Mouse (Mus musculus) adrenal gland, postnatal 10 days (tissue): ENCODE data around the gene Naa40. TPM values are rescaled to one million over a fixed set of nuclear protein-coding genes. Genes with fewer than 3 reads are reported as not detected.

Source experiments
- DNase-seq: peaks from one replicate; pipeline ENCODE4 v3.0.0; 2021; ENCODE audit warnings: mixed read lengths
- total RNA-seq, 2 experiments: library from RNA; stranded (reverse); gene quantifications; 2 replicates each; pipeline ENCODE4 v1.2.3; 2021

Gene Naa40
- total RNA-seq, 2 experiments from 2014 or later, result 27.2 to 38.8 TPM

DNA sequence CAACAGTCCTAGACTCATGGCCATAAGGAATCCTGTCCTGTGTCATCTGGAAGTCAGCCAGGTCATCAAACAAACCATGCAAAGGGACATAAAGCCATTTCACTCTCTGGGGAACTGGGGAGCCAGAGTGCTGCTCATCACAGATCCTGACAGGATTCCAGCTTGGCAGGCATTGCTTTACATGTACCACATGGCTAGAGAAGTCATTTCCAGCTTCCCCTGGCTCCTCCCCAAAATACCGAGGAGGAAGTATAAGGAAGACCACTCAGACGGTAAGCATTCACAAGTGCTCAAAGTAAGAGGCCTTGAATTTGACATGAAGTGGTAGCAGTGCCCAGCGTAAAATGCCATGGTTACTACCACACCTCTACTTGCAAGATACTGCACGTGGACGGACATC, 26.5 kb downstream of the Naa40 start:
- DNase-seq, result no peak

DNA sequence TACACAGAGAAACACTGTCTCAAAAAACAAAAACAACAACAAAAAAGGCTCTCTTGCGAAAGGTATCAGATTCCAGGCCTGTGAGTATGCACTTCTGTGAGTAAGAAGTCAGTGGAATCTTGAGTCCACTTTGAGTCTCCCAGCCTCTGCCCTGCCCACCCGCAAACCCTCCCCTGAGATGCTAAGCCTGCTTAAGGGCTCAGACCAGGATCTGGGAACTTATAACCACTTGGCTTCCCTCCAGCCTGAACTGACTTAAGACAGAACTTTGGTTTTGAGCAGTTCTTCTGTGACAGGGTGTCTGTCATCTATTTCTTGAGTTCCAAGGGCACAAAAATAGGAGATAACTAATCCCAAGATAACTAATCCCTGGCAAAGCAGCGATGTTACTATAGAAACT, 28.0 kb downstream of the Naa40 start:
- DNase-seq, result no peak

DNA sequence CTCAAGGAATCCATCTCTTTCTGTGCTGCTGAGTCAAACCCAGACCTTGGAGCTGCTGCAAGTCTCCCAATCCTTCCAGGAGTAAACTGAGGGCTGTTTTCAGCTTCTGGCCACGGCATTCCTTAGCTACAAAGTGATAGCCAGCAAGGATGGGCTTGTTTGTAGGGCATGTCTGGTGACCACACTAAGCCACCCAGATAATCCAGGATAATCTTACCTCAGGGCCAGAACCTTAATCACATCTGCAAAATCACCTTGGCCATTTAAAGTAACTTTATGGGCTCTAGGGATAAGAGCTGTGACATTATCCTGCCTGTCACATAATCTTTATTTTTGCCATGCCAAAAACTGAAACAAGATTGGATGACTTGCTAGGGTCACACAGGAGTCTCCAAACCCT, 28.8 kb downstream of the Naa40 start:
- no peak for DNase-seq

DNA sequence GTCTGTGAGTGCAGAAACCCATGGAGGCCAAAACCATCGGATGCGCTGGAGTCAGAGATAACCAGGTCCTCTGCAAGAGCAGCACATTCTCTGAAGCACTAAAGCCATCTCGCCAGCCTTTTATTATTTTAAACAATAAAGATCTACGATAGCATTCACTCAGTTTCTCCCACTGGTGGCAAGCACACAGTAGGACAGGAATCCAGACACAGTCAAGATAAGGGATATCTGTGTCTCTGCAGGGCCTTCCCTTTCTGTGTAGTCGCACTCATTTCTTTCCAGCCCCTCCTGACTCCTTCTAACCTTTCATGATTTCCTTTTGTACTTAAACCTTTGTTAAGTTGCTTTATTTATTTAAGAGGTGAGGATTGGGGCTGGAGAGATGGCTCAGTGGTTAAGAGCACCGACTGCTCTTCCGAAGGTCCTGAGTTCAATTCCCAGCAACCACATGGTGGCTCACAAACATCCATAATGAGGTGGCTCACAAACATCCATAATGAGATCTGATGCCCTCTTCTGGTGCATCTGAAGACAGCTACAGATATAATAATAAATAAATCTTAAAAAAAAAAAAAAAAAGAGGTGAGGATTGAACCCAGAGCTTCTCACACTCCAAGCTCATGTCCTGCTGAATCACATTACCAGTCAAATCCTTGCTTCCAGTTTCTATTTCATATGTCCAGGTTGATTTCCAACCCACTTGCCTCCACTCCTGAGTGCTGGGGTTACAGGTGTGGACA, 30.9 kb downstream of the Naa40 start:
- no peak for DNase-seq

DNA sequence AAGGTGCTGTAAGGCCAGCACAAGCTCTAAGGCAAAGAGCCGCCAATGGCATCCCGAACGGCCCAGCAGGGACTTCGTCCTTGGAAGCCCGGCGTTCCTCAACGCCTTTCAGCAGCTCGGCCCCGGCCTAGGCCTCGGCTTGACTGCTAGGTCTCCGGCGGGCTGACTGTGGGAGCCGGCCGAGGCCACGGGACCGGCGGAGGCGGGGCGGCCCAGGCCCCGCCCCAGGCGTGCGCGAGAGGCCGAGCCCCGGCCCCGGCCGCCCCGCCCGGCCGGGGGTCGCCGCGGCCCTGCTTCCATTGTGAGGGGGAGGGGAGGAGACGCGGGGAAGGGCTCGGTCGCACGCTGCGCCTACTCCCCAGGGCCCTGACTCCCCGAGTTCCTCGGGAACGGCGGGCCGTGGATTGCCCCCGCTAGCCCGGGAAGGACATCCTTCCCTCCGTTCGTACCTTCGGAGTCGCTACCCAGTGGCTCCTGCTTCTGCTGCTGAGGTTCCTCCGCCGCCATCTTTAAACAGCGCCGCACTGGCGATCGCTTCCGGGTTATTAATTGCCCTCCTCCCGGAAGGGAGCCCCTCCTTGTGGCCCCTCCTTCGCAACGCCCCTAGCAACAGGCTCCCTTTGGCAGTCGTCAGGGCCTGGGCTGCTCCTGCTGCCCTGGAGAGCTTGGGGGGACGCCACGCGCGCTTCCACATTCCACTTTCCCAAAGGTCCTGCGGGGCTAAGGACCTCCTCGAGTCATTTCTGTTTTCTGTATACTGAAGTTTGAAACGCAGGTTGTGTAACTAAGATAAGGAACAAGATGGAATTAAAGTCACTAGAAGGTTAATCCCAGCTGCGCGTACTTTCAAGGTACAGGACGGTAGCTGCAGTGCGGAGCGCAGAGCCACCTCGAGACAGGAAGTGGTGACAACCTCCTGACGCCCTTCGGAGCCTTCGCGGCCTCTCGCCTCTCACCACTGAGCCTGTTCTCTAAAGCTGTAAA, 34.9 kb downstream of the Naa40 start, which contains the start of gene Otub1:
Gene Otub1 (minus strand): TSS at position 564 of the 984 bp plus-strand sequence.
- peak; percentile 96 for DNase-seq

DNA sequence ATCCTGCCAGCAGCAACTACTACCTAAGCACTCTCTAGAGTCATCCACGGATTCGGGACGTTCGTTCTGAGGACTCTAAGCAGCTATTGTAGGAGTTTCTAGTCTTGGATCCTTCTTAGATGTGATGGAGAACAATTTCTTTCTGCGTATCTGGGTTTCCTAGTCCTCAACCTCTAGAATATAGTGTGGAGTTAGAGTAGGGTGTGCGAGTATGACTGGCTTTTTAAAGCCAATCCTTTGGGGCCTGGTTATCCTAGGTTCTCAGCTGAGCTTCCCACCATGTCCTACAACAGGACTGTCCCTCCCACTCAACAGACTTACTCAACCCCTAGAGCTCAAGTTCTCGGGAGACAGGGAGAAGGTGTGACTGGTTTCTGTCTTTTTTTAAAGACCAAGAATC, 35.7 kb downstream of the Naa40 start:
- no peak for DNase-seq

DNA sequence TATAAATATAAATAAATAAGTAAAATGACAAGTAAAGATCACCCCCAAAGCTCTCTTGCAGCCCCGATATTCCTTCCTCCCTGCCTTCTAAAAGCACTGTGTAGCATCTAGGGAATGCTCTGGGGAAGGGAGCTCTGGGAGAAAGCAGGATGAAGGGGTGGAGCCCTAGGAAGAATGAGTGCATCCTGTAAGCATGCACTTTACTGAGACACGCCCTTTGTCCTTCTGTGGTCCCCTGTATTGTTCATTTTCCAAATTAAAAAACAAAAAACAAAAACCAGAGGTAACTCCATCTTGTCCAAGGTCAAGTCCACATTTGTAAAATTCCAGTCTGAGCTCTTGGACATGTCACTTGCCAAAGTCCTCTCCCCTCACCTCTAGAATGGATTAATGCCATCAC, 36.1 kb downstream of the Naa40 start:
- no peak for DNase-seq

DNA sequence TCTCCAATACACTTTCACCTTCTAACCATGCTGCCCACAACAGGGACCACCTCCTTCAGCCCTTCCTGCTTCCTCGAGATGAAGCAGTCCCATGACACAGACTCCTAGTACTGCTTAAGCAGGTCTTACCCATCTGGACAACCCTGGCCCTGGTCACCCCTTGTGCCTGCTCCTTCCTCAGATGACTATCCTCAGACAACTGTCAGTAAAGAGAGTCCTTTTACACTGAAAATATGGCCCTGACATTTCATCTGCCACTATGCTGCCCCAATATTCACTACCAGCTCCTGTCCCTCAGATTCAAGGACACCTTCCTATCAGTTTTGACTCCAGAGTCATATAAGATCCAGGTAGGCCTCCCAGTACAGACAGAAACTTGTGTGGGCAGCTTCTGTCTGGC, 40.6 kb downstream of the Naa40 start:
- DNase-seq, result no peak

DNA sequence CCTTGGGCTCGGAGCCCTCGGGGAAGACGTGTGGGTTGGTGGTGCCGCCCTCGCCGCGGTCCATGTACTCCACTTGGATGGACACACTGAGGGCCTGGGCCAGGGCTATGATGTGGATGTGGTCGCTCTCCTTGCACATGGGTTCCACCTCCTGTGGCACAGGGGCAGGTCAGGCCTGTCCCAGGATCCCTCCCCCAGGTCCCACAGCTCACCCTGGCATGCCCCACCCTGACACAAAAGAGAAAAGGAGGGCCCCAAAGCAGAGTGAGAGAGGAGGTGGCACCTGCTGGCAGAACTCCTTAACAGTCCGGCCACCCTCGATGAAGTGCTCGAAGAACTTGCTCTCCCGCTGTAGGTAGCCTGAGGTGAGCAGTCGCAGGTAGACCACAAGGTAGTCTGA, 41.9 kb downstream of the Naa40 start:
- no peak for DNase-seq

DNA sequence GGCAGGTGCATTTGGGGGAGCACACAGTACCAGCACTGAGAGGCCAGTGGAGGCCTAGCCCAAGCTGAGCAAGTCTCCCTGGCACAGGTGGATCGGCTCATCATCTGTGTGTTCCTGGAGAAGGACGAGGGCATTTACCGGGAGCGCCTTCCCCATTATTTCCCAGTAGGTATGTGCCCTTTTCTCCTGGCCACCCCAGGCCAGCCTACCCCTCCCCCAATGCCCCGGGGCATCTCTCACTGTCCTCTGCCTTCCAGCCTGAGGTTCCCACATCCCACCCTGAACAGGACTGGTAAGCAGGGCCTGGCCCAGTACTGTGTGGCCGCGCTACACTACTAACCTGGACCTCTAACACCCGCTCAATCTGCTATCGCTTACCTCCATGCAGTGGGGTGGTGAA, 43.5 kb downstream of the Naa40 start:
- no peak for DNase-seq

DNA sequence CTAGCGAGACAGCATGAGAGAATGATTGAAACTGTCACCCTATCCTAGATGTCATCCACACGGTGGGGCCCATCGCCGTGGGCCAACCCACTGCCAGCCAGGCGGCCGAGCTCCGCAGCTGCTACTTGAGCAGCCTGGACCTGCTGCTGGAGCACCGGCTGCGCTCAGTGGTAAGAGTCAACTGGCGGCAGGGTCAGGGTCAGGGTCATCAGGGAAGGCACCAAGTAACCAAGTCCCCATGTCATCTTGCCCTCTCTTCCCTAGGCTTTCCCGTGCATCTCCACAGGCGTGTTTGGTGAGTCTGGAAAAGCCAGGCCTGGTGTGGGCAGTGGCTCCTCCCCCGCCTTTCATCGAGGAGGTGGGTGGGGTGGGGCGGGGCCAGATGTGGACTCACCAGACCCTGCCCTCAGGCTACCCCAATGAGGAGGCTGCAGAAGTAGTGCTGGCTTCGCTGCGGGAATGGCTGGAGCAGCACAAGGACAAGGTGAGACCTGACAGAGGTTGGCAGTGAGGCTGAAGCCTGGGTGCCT, 44.2 kb downstream of the Naa40 start:
- DNase-seq, result peak; percentile 57

DNA sequence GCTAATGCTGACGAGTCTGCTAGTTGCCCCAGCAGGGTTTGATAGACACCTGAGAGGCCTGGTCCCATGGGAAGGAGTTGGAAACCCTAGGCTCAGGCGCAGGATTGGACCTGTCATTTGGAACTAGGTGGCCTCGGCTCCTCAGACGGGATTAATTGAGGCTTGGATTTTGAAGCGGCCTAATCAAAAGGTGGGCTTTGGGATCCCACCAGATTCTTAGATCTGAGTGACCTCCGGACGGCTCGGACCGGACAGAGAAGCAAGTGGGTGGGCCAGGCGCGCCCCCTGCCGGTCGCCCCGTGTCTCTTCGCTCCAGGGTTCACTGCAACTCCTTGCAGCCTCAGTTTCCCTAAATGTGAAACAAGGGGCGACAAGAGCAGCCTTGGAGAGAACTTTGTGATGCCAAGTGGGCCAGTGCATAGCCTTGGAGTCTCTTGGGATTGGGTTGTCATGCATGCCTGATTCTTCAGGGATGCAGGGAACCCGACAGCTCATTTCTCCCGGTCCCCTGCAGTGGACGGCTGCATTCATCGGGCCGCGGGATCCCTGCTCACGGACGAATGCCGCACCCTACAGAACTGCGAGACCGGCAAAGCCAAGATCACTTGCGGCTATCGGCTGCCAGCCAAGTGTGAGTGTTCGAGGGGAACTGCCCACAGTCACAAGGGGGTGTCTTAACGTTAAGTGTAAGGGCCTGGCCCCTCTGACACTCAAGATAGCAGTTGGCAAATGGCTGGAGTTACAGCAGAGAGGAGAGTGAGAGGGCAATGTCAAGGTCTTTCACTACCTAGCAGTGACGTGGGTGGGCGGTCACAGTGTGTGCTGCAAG, 44.9 kb downstream of the Naa40 start:
- peak; percentile 82 for DNase-seq

DNA sequence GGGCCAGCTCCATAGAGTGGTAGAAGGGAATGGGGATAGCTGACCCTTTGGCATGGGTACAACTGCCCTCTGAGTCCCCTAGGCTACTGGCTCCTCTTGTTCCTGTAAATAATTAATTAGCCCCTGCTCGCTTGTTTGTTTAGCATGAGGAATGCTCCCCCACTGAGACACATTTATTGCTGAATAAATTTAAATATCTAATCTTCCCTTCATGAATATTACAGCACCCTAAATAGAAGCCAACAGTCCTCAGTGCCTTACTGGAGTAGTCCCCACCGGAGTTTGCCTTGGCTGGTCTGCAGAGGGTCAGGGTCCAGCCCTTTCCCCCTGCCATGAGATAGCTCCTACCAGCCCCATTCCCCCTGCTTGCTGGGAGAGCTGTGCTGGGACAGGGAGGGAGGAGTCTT, 48.4 kb downstream of the Naa40 start:
- no peak for DNase-seq

DNA sequence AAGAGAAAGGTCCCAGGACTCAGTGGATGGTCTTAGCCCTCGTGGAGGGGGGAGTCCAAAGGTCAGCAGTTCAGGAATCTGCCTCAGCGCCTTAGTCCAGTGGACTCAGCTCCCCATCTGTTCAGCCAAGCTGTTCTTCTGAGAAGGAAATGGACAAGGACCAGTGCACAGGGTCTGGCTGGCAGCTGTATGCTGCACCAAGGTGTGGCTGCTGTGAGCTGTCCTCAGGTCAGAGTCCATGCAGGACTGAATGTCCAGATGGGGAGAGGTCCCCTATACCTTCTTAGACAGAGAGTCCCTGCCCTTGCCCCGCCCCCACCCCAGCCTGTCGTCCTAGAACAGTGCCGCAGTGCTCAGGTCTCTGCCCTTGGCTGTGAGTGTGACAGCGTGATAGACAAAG, 49.3 kb downstream of the Naa40 start:
- DNase-seq, result no peak

DNA sequence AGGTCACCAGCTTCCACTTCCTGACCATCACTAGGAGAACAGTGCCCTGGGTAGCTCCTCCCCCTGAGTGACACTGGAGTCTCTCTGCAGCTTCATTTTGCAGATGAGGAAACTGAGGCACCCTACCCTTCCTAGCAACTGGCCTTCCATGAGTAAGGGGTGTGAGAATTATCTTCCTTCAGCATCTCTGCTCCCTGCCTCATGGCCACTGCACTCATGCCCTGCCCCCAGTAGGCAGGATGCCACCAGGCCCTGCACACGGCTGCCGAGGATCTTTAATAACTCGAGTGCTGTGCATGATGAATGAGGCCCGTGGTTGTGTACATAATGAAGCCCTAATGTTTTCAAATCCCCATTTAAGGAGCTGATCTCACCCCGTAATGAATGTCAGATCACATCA, 50.0 kb downstream of the Naa40 start:
- DNase-seq, result no peak

DNA sequence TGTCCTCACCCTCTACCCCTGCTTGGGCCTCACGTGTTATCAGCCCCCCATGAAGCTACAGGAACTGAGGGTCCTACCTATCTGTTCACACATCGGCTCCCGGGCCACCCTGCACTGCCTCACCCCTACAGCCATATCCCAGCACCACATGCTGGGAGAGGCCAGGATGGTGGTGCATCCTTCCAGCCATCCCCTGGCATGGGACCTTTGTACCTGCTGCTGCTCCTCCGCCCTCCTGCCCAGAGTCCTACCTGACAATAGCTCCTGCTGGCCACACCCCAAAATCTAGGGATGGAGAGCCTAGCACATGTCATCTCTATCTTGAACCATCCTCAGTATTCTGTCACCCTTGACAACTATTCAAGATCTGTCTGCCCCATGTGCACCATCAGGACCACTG, 52.0 kb downstream of the Naa40 start:
- DNase-seq, result no peak

DNA sequence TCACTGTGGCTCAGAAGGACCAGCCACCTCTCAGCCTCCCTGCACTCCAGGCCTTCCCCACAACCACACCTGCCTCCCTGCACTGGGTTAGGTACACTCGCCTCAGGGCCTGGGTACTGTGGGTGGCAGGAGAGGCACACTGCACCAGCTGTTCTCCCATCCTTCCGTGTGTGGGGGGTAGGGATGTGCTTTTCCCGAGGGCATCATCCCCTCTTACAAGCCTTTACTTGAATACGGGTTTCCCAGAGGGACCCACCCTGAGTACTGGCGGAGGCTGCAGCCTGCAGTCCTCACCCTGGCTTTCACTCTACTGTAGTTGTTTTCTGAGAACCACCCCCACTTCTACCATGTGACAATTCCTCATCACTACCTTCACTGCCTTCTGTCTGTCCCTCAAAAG, 53.8 kb downstream of the Naa40 start:
- no peak for DNase-seq

DNA sequence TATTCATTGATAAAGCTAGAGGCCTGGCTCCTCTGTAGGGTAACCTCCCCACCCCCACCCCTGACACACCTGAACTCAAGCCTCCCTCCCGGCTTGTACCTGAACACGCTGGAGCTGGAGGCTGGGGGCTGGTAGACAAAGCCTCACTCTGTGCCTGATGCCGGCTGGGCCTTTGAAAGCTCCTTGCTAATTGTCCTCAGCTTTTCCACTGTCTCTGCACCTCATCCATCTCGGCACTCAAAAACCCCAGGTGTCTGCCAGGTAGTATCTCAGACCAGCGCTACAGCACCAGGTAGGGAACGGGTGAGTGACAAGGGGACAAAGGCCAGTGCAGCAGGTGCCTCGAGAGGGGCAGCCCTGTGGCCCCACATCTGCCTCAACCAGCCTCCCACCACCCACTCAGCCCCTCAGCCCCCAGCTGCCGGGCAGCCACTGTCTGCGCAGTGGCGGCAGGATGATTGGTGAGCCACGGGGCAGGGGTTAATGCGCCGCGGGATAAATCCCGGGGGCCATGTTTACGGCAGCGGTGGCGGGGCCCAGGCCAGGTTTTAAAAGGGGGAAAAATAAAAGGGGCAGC, 55.2 kb downstream of the Naa40 start:
- no peak for DNase-seq

DNA sequence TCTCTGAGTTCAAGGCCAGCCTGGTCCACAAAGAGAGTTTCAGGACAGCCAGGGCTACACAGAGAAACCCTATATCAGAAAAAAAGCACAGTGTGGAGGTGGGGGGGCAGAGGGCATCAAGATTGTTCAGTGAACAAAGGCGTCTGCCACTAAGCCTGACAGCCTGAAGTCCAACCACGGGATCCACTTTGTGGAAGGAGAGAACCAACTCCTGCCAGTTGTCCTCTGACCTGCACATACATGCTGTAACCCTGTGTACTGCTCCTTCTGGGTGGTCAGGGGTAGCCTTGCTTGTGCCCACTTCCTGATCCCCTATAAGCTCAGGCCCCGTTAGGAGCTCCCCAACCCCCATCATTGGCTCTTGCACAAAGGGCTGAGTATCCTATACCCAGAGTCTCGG, 55.9 kb downstream of the Naa40 start:
- DNase-seq, result no peak

DNA sequence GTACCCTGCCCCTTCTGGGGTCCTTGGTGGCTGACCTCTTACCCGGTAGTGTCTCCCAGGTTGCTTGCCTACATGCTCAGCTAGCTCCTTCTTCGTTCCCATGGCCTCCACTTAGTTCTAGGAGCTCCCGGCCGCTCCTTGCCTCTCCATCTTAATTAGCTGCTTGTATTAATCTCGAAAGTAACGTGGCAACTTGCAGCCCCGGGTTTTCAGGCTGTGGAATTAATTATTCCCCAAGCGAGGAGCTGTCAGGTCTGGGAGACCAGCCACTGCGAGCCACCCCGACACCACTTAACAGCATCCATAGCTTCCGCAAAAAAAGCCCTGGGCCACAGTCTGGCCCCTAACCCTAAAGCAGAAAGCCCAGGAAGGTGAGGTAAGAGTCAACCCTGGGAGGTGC, 57.6 kb downstream of the Naa40 start:
- no peak for DNase-seq

DNA sequence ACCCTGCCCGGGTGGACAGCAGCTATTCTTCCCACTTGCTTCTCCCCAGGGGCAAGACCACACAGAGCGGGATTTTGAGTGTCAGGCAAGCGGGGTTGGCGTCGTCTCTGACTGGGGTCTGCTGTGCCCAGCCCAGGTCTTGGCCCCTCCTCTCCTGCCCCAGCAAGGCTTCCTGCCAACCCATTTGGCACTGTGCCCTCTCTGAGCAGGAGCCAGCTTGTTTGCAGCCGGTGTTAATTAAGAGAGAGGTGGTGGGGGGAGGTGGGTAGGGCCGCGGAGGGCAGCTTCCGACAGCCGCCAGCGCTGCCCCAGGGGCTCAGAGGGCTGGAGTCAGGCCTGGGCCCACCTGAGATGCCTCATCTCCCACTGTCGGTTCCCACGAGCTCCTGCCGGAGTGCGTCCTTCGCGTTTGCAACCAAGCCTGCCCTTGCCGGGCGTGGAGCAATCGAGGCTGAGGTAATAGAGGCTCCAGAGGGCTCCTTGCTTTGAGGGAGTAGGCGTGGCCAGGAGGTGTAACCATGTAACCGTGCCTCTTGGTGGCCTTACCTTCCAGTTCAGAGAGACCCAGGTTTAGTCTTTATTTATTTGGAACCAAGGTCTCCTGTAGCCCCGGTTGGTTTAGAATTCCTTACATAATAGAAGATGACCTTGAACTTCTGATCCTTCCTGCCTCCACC, 58.6 kb downstream of the Naa40 start:
- DNase-seq, result peak; percentile 79
